Comparison of ENCODE assay signal across 18 mouse cellular contexts in the genomic region with DNA sequence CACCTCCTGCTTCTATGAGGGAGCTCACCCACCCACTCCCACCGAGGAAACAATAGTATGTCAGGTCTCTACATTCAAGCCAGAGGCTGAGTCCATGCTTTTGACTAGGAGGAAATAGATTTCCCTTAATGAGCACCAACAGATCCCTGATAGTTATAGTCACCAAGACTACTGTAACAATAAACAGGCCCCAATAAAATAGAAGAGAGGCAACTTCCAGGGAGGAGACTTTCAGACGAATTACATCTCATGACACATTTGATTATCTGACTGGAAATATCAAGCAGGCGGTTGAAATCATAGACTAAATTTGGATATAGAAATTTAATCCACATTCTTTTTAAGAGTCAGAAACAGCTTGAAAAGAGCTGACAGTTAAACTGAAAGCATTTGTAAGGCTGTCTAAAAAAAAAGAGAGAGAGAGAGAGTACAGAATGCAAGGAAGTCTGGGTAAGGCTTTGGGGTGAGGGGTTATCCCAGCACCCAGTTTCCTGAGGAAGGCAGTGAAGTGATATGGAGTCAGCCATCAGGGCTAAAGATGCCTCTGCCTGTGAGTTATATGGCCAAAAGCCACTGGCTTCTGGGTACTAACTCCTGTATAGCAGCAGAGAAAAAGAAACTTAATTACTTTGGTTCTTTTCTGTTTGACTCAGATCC. TPM values are rescaled to one million over a fixed set of nuclear protein-coding genes. Genes with fewer than 3 reads are reported as not detected.
DNase-seq lines count a peak whose midpoint lies in the region; ATAC-seq and TF ChIP-seq lines count a peak whose summit lies in the region.
"Had no signal": no experiment of that assay in that cellular context is flagged by ENCODE, and none has a peak within 500 bp of the region (broad histone marks: within the 10 kb centered on the region; RNA-seq: fewer than 3 reads in every experiment).

No protein-coding gene starts in this region.

- no peaks in the 10 kb centered on the region; the same call in 1 of the 2 replicates for H3K4me1 ChIP-seq in heart, embryonic 15.5 days (replicated peaks)
- H3K4me1 ChIP-seq in lung, embryonic 16.5 days (replicated peaks; ENCODE audit: control insufficient read depth, insufficient read depth, low read length) = no peaks in the 10 kb centered on the region; the same call in 1 of the 2 replicates
- no peaks in the 10 kb centered on the region for H3K4me1 ChIP-seq in liver, embryonic 13.5 days (replicated peaks)
- H3K4me1 ChIP-seq: embryonic facial prominence, embryonic 10.5 days; midbrain, embryonic 13.5 days had no signal

- DNase-seq in heart, postnatal 14 days = no peak
- DNase-seq in lung, postnatal 14 days = no peak
- DNase-seq in liver, embryonic 13.5 days = no peak
- no peak for DNase-seq in layer of hippocampus, adult 2 months (ENCODE audit: low spot score in 2 of 2)
- DNase-seq in right cerebral cortex, postnatal 14 days = no peak
- DNase-seq: adrenal gland, postnatal 36 days; B cell, adult 2 months; cerebellum, adult 8-10 months; gastrocnemius, adult 2 months; heart, postnatal 10 days; thymus, postnatal 36 days had no signal

- ATAC-seq in heart, embryonic 15.5 days (replicated peaks; ENCODE audit: insufficient number of reproducible peaks, insufficient read depth, low FRiP score, low read depth) = no peak; the same call in 1 of the 2 replicates
- peak; percentile 65 for ATAC-seq in lung, embryonic 16.5 days (ENCODE audit: low read depth)
- no peak for ATAC-seq in liver, embryonic 13.5 days (ENCODE audit: low read depth)
- ATAC-seq: hindbrain, postnatal 0 days; intestine, postnatal 0 days; midbrain, embryonic 13.5 days had no signal

- TF ChIP-seq CTCF in layer of hippocampus, adult 2 months (conservative IDR thresholded peaks at IDR 0.05) = no peak

- WGBS in heart, embryonic 15.5 days = 42% methylated on average over 3 of the region's 3 CpGs
- WGBS in lung, embryonic 16.5 days = 42% methylated on average over 3 of the region's 3 CpGs
- 36% methylated on average over 3 of the region's 3 CpGs for WGBS in liver, embryonic 13.5 days (ENCODE audit: insufficient replicate concordance)

- intact Hi-C loops in heart, postnatal 14 days (cut with DNase I) = no loop called here

- H3K27me3 ChIP-seq in heart, embryonic 15.5 days = no peaks in the 10 kb centered on the region
- no peaks in the 10 kb centered on the region for H3K27me3 ChIP-seq in lung, embryonic 16.5 days (ENCODE audit: control insufficient read depth, insufficient read depth, low read depth, low read length)
- H3K27me3 ChIP-seq in liver, embryonic 13.5 days = no peaks in the 10 kb centered on the region
- H3K27me3 ChIP-seq: midbrain, embryonic 13.5 days had no signal

- H3K9ac ChIP-seq in heart, embryonic 15.5 days = no peak overlapping the region
- H3K9ac ChIP-seq in lung, embryonic 16.5 days (ENCODE audit: low read length) = no peak overlapping the region
- H3K9ac ChIP-seq in liver, embryonic 13.5 days = no peak overlapping the region
- H3K9ac ChIP-seq: midbrain, embryonic 13.5 days had no signal

- H3K9me3 ChIP-seq in heart, embryonic 15.5 days (replicated peaks) = no peaks in the 10 kb centered on the region; the same call in 1 of the 2 replicates
- H3K9me3 ChIP-seq in lung, embryonic 16.5 days (ENCODE audit: control insufficient read depth, low read length) = no peaks in the 10 kb centered on the region
- H3K9me3 ChIP-seq in liver, embryonic 13.5 days (replicated peaks) = no peaks in the 10 kb centered on the region
- H3K9me3 ChIP-seq: embryonic facial prominence, embryonic 10.5 days; midbrain, embryonic 13.5 days had no signal

- no peaks in the 10 kb centered on the region for H3K36me3 ChIP-seq in heart, embryonic 15.5 days
- H3K36me3 ChIP-seq in lung, embryonic 16.5 days (ENCODE audit: control insufficient read depth, insufficient read depth, low read length) = no peaks in the 10 kb centered on the region
- H3K36me3 ChIP-seq in liver, embryonic 13.5 days = no peaks in the 10 kb centered on the region
- H3K36me3 ChIP-seq: embryonic facial prominence, embryonic 10.5 days; midbrain, embryonic 13.5 days had no signal

- no peak overlapping the region for H3K4me2 ChIP-seq in heart, embryonic 15.5 days
- H3K4me2 ChIP-seq in lung, embryonic 16.5 days (ENCODE audit: low read depth, low read length) = no peak overlapping the region
- H3K4me2 ChIP-seq in liver, embryonic 13.5 days = no peak overlapping the region
- H3K4me2 ChIP-seq: midbrain, embryonic 13.5 days had no signal

- H3K27ac ChIP-seq in heart, embryonic 15.5 days = peak overlapping the region; percentile 56
- peak overlapping the region; percentile 23 for H3K27ac ChIP-seq in lung, embryonic 16.5 days (ENCODE audit: low read length)
- peak overlapping the region; percentile 48; the same call in 1 of the 2 replicates for H3K27ac ChIP-seq in liver, embryonic 13.5 days
- no peak overlapping the region for H3K27ac ChIP-seq in layer of hippocampus, adult 2 months
- H3K27ac ChIP-seq: embryonic facial prominence, embryonic 10.5 days; hindbrain, postnatal 0 days; midbrain, embryonic 13.5 days had no signal

- no peak overlapping the region for H3K4me3 ChIP-seq in heart, embryonic 15.5 days
- H3K4me3 ChIP-seq in lung, embryonic 16.5 days (ENCODE audit: low read length) = no peak overlapping the region
- no peak overlapping the region for H3K4me3 ChIP-seq in liver, embryonic 13.5 days (replicated peaks)
- no peak overlapping the region for H3K4me3 ChIP-seq in layer of hippocampus, adult 2 months
- H3K4me3 ChIP-seq: embryonic facial prominence, embryonic 10.5 days; gastrocnemius, adult 2 months; midbrain, embryonic 13.5 days had no signal

RNA-seq across cellular contexts. Expression of a gene that starts 45.0 kb away (rescaled TPM):
- 5.8 and 6.9 TPM in 2 replicates for polyA plus RNA-seq in heart, embryonic 15.5 days (2015; fragmentation: Nextera tagmentation; extraction: Ambion mirVana)
- total RNA-seq in heart, postnatal 14 days (2021) = 1 to 10 TPM; 3.4 to 3.5 TPM
- 10.2 and 12.2 TPM in 2 replicates for polyA plus RNA-seq in lung, embryonic 16.5 days (2015; fragmentation: Nextera tagmentation; extraction: Ambion mirVana)
- polyA plus RNA-seq in liver, embryonic 13.5 days (2015; fragmentation: Nextera tagmentation; extraction: Ambion mirVana) = 2.9 and 3.0 TPM in 2 replicates
- 10 to 100 TPM; 30.2 to 32.6 TPM for total RNA-seq in layer of hippocampus, adult 2 months (2021)

RNA-seq across cellular contexts. Expression of a gene that starts 49.5 kb away (rescaled TPM):
- polyA plus RNA-seq in heart, embryonic 15.5 days (2015; fragmentation: Nextera tagmentation; extraction: Ambion mirVana) = 0.64 and 1.1 TPM in 2 replicates
- under 1 TPM; 0.15 to 0.36 TPM for total RNA-seq in heart, postnatal 14 days (2021)
- polyA plus RNA-seq in lung, embryonic 16.5 days (2015; fragmentation: Nextera tagmentation; extraction: Ambion mirVana) = 0.50 and 1.1 TPM in 2 replicates
- 0.25 and 0.35 TPM in 2 replicates for polyA plus RNA-seq in liver, embryonic 13.5 days (2015; fragmentation: Nextera tagmentation; extraction: Ambion mirVana)
- 1 to 10 TPM; 2.1 to 2.4 TPM for total RNA-seq in layer of hippocampus, adult 2 months (2021)
- polyA plus RNA-seq: large intestine, adult 2 months had no signal
